Mouse (Mus musculus) heart, adult 2 months (tissue): ENCODE data around the gene Ccdc120.

ENCODE experiments used
- CTCF ChIP-seq: fragments of 200-600 bp; IDR thresholded peaks from 2 replicates; pipeline ENCODE4 v1.8.1; 2022; ENCODE audit warnings: antibody characterized with exemption, mild to moderate bottlenecking, moderate library complexity
- POLR2A ChIP-seq: fragments of 200-500 bp; IDR thresholded peaks from 2 replicates; pipeline ENCODE4 v1.6.1; 2011; ENCODE audit warnings: mild to moderate bottlenecking, low read depth, low read length, control low read depth; ENCODE audit not compliant: insufficient read depth

GRCm38 (mm10) chrX:7790309-7790708 lies 39.6 kb upstream of the Ccdc120 start:
- TF ChIP-seq CTCF (no peak), POLR2A (no peak)
